Mouse (Mus musculus) Patski (cell line): Measurements from ENCODE around the gene Ywhaq. TPM values are rescaled to one million over a fixed set of nuclear protein-coding genes. Genes with fewer than 3 reads are reported as not detected.

Experiments
- ATAC-seq: fragments of 100-300 bp; one replicate; pipeline ENCODE4 v1.8.0; 2021
- CTCF ChIA-PET: fragments of 350-600 bp; sonication (Branson Sonifier 250); formaldehyde crosslinking; loops from one replicate; lab custom pipeline; 2022; ENCODE audit warnings: inconsistent platforms; lab: Charles Lee
- POLR2A ChIA-PET: fragments of 350-600 bp; sonication (Branson Sonifier 250); formaldehyde crosslinking; loops from one replicate; lab custom pipeline; 2022; ENCODE audit warnings: antibody characterized with exemption, inconsistent platforms; lab: Charles Lee
- DNase-seq: peaks from one replicate; pipeline ENCODE4 v3.0.0-alpha.2; 2011; ENCODE audit warnings: low read depth, low spot score
- H3K27me3 ChIP-seq: fragments of 371-371 bp; one replicate; pipeline ENCODE4 v1.5.1; 2021
- CTCF ChIP-seq: fragments of 100-300 bp; IDR thresholded peaks from one replicate; pipeline ENCODE4 v1.5.1; 2021
- in situ Hi-C: fragments of 300-500 bp; cut with MboI; formaldehyde crosslinking; loops from 3 replicates; pipeline ENCODE4 v1.11.1; 2018; ENCODE audit warnings: low pct_unique_long_range_greater_than_20kb, mixed read lengths
- polyA plus RNA-seq: library from polyadenylated mRNA; unstranded; gene quantifications from one replicate; pipeline ENCODE4 v1.2.3, GENCODE M21; 2021

Gene Ywhaq
- polyA plus RNA-seq, 1 experiment from 2014 or later, result 654 TPM

DNA sequence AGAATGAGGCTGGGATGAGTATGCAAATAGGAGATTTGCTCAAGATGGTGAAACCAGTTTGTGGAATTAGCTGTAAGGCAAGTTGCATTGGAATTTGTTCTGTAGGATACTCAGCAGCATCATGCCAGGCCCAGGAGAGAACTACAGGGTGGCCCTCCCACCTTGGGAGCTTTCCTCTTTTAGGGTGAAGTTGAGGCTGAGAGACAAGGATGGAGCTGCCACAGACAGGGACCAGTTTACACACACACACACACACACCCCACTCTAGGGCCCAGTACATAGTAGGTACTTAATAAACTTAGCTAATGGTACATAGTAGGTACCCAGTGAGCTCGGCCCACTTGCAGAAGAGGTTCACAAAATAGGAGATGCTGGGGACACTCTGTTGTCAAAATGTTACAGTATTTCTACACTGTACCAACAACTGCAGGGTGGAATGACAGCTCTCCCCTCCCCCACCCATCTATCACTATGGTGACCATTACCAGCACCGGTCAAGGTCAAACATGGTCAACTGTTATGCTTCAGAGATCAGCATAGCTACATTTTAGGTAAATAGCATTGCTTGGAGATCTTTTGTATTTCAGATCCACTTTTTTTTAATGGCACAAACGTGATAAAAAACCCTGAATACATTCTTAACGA, 21.4 kb upstream of the Ywhaq start:
- ATAC-seq (no peak), DNase-seq (no peak)
- CTCF ChIA-PET, result interaction anchor here (1.5 to 2.0 kb wide), 2 partner anchors 10 to 12 kb away, joined by 3 to 5 read pairs; no protein-coding TSS in a partner anchor
- TF ChIP-seq CTCF, result no peak
- no peaks in the 10 kb centered on the region for H3K27me3 ChIP-seq
- POLR2A ChIA-PET, result interaction anchor here (1.0 kb wide), 1 partner anchor 11 kb away, joined by 3 read pairs; no protein-coding TSS in a partner anchor
- in situ Hi-C loops, result no loop called here

GRCm38 (mm10) chr12:21438294-21438693, 20.9 kb upstream of the Ywhaq start:
- in situ Hi-C loops, result no loop called here
- no peaks in the 10 kb centered on the region for H3K27me3 ChIP-seq
- ChIA-PET POLR2A (interaction anchor here (1.0 kb wide), 1 partner anchor 11 kb away, joined by 3 read pairs; no protein-coding TSS in a partner anchor), CTCF (interaction anchor here (2.0 kb wide), 1 partner anchor 11 kb away, joined by 5 read pairs; no protein-coding TSS in a partner anchor)
- TF ChIP-seq CTCF, result no peak
- ATAC-seq, result no peak
- DNase-seq, result no peak

GRCm38 (mm10) chr12:21431950-21432349, 14.5 kb upstream of the Ywhaq start:
- in situ Hi-C loops, result no loop called here
- CTCF ChIA-PET, result no interaction called here
- ATAC-seq (no peak), DNase-seq (no peak)
- H3K27me3 ChIP-seq, result no peaks in the 10 kb centered on the region
- TF ChIP-seq CTCF, result no peak
- POLR2A ChIA-PET, result no interaction called here

DNA sequence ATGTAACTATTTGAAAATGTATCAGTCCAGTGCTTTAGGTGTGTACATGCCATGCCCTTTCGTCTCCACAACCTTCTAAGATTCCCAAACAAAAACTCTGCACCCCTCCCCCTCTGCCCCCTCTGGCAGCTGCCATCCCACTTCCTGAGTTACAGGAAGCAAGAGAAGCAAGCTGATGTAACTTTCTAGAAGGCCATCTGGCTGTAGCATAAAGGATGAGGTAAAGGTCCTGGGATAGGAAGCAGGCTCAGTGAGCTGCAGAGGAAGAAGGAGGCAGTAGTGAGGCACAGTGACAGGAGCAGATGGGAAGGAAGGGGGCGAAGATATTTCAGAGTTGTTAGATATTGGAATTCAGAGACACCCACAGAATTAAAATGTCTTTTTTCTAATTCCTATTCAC, 13.6 kb upstream of the Ywhaq start:
- no peak for DNase-seq
- in situ Hi-C loops, result no loop called here
- peak; percentile 35 for TF ChIP-seq CTCF
- ChIA-PET CTCF (no interaction called here), POLR2A (no interaction called here)
- no peak for ATAC-seq
- H3K27me3 ChIP-seq, result no peaks in the 10 kb centered on the region

DNA sequence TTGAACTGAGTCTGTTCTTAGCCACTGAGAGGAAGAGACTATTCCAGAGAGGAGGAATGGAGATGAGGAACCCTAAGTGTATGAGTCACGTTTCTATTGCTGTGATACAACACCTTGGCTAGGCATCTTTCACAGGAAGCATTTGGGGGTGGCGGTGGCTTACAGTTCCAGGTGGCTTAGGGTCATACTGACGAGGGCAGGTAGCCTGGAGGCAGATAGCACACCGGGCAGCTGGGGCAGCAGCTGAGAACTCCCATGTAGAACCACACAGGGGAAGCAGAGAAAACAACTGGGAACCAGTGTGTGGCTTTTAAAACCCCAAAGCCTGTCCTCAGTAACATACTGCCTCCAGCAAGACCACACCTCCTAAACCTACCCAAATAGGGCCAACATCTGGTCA, 12.7 kb upstream of the Ywhaq start:
- ATAC-seq (no peak), DNase-seq (no peak)
- in situ Hi-C loops, result no loop called here
- CTCF ChIA-PET, result no interaction called here
- no peaks in the 10 kb centered on the region for H3K27me3 ChIP-seq
- no peak for TF ChIP-seq CTCF
- POLR2A ChIA-PET, result no interaction called here

DNA sequence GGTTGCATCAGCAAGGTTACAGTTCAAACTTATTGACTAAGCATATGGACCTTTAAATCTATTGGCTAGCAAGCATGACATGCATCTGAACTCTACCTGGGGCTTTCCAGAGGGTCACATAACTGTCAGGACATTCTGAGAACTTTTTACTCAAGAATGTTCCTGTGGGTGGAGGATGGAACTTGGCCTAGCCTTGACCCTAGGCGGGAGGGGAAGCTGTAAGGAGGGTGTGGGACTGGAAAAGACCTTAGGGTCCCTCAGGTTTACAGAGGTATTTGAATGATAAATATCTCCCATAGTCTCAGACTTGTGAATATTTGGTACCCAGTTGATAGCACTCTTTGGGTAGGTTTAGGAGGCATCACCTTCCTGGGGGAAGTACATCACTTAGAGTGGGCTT, 11.6 kb upstream of the Ywhaq start:
- H3K27me3 ChIP-seq, result no peaks in the 10 kb centered on the region
- in situ Hi-C loops, result no loop called here
- POLR2A ChIA-PET, result no interaction called here
- ATAC-seq (no peak), DNase-seq (no peak)
- CTCF ChIA-PET, result no interaction called here
- TF ChIP-seq CTCF, result no peak

GRCm38 (mm10) chr12:21426065-21426940, 8.9 kb upstream of the Ywhaq start:
- DNase-seq (peak; percentile 92), ATAC-seq (peak; percentile 86)
- no peaks in the 10 kb centered on the region for H3K27me3 ChIP-seq
- ChIA-PET CTCF (interaction anchor here (0.9 to 2.2 kb wide), 6 partner anchors 9 to 75 kb away, joined by 3 to 6 read pairs (median 4); partner anchors contain the start of gene Ywhaq), POLR2A (no interaction called here)
- no peak for TF ChIP-seq CTCF
- in situ Hi-C loops, result no loop called here

GRCm38 (mm10) chr12:21424683-21425082, 7.2 kb upstream of the Ywhaq start:
- in situ Hi-C loops, result no loop called here
- ATAC-seq (peak; percentile 72), DNase-seq (peak; percentile 64)
- TF ChIP-seq CTCF, result no peak
- H3K27me3 ChIP-seq, result no peaks in the 10 kb centered on the region
- ChIA-PET POLR2A (interaction anchor here (0.5 to 2.2 kb wide), 3 partner anchors 10 to 23 kb away, joined by 3 to 7 read pairs (median 3); no protein-coding TSS in a partner anchor), CTCF (interaction anchor here (1.4 to 2.1 kb wide), 2 partner anchors 10 to 24 kb away, joined by 3 to 6 read pairs; no protein-coding TSS in a partner anchor)

DNA sequence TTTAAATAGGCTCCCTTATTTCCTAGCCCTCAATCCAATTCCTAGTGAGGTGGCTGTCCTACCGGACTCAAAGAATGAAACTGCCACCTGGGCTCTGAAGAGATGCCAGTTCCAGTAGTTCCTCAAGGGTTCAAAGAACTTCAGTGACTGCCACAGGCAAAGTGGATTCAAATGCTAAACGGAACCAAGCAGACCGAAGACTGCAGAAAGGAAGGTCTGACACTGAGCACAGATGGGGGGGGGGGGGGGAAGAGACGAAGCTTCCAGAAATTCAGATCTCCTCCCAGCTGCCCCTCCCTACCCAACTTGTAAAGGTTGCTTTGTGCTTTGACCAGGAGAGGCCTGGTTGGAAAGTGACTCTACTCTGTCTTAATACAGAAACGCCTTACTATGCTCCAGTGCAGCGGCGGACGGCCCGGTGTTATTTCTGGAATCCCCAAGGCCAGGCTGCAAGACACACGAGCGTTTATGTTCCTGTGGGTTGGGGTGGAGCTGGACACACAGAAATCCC, 1.2 kb upstream of the Ywhaq start:
- no peaks in the 10 kb centered on the region for H3K27me3 ChIP-seq
- ATAC-seq (no peak), DNase-seq (no peak)
- ChIA-PET POLR2A (no interaction called here), CTCF (no interaction called here)
- in situ Hi-C loops, result loop anchor here (5.0 kb wide), 1 partner anchor 44 kb away; no protein-coding TSS in a partner anchor
- TF ChIP-seq CTCF, result no peak

- H3K27me3 ChIP-seq, result no peaks in the 10 kb centered on the region
- in situ Hi-C loops, result loop anchor here (5.0 kb wide), 1 partner anchor 44 kb away; no protein-coding TSS in a partner anchor
- TF ChIP-seq CTCF, result no peak
- ATAC-seq (no peak), DNase-seq (no peak)
- POLR2A ChIA-PET, result no interaction called here
- CTCF ChIA-PET, result no interaction called here
Measured at GRCm38 (mm10) chr12:21418083-21418482, 646 bp upstream of the Ywhaq start.
